Mouse (Mus musculus) liver, postnatal 0 days (tissue): ENCODE data around the gene Arpc1a.

Experiments used
- CTCF ChIP-seq: sonication (generic); IDR thresholded peaks from 2 replicates; pipeline ENCODE4 v1.5.1; 2016; ENCODE audit warnings: antibody characterized with exemption, low read depth
- EP300 ChIP-seq: IDR thresholded peaks from 2 replicates; pipeline ENCODE4 v1.6.1; 2016; ENCODE audit warnings: antibody characterized with exemption, low read depth, mild to moderate bottlenecking

GRCm38 (mm10) chr5:145100960-145101359 is 17.3 kb downstream of the Arpc1a start:
- TF ChIP-seq CTCF (no peak), EP300 (no peak)
